Mouse (Mus musculus) layer of hippocampus, adult 18-20 months (tissue): ENCODE data around the gene Tnfrsf1a. TPM values are rescaled to one million over a fixed set of nuclear protein-coding genes. Genes with fewer than 3 reads are reported as not detected.

Experiments
- DNase-seq, 2 experiments: peaks; one replicate each; pipeline ENCODE4 v3.0.0; 2022; ENCODE audit warnings: low spot score in 2 of 2
- total RNA-seq, 2 experiments: library from RNA; stranded (reverse); gene quantifications; 2 replicates each; pipeline ENCODE4 v1.2.3; 2021

Gene Tnfrsf1a
- total RNA-seq, 2 experiments from 2014 or later, result 11.7 to 11.8 TPM

DNA sequence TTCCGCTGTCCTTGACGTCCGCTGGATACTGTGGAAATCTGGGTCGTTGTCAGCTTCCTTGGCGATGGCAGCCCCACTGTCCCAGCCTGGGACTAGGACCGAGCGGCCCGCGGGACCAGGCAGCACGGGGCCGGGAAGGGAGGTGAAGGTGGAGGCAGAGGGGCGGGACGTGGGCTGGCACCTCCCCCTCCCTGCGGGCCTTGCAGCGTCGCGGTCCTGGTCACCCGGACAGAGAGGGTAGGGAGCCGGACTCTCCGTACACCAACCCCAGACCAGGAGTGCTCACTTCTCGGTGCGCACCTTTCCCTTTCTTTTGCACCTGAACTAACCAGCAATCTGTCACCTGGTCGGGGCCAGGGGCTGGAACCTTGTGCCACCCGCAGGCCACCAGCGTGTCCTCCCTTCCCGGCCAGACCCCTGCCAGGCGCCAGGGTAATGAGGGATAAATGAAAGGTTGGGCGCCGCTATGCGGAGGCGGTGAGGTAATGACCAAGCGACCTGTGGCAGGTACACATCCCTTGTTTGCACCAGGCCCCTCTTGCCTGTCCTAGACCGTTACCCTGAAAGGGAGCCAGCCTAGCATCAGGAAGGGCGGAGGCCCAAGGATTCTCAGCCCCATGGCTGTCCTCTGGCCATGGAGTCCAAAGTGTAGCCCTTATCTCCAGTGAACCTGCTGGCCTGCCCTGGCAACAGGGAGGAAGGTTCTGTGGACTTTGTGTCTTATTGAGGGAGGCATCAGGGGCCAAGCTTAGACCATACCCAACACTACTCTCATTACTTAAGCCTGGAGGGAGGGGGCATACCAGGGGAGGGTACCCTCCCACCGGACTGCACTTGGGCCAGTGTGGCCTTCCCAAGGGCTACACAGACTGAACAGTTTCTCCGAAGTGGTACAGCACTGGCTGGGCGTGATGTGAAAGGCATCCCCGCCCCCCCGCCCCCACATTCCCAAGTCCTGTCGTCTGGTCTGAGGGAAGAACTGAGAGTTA lies 31.5 kb downstream of the Tnfrsf1a start, which contains the start of gene Plekhg6:
Gene Plekhg6 (minus strand): TSS at position 422 of the 989 bp plus-strand sequence.
- DNase-seq, result no peak

DNA sequence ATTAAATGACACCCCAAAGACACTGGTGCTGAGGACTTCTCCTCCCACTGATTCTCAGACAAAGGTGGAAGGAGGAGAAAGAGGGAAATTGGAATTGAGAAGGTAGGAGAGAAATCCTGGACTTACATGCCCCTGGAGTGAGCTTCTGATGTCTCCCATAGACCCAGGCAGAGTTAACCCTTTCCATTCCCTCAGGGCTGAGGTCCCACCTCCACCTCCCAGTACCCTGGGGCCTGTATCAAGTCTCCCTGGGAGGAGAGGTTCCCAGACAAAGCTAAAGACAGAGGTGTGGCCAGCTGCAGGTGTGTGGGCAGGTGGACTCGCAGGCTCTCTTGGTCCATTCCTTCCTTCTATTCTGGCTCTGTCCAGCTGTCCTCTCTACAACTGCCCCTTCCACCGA lies 32.9 kb downstream of the Tnfrsf1a start:
- DNase-seq, result no peak

DNA sequence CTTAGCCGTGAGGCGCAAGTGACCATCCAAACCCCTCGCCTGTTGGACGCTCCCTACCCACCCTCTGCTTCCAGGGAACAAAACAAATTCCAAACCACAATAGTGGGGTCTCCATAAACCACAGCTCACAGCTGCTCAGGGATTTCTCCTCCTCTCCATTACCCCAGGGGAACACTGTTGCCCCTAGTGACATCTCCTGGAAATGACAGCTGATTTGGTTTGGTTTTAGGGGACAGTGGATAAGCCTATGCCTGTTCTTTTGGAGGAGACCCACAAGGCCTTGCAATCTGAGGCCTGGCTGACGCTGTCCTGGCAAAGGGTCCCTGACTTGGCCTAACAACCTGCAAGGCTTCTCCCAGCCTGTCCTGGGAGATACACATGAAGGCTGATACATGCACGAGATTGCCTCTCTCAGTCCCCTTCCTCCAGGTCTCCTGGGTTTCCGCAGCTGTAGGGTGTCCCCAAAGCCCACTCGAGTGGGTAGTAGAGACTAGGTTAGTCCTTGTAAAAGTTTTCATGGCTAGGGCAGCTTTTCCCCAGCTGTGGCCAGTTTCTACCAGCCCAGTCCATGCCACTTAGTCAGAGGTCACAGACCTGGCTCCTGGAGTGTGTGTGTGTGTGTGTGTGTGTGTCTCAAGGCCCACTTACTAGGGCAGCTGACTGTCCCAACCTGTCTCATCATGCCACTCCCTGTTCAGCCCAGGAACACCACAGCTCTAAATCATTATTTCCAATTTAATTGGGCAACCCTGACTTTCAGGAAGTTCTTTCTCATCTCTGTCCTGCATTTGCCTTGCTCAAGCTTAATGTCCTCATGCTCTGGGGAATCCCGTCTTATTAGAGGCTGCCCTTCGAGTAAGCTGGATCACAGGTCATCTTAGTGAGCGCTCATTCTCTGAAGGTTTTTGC lies 36.2 kb downstream of the Tnfrsf1a start:
- no peak for DNase-seq

DNA sequence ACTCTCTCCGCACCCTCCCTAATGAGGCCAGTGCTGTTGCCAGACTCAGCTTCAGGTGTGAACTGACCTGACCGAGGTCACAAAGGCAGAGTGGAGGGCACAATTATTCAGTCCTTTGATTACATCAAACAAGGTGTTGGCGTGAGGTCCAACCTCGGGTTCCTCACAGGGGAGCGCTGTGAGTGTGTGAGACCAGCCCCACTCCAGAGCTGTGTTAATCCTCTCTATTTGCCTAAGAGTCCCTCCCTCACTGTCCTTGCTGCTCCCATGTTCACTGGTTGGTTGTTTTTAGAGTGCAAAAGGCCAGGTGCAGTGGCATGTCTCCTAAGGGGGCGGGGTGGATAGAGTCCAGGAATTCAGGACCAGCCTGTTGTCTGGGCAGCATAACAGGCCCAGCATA lies 36.9 kb downstream of the Tnfrsf1a start:
- DNase-seq, result no peak

DNA sequence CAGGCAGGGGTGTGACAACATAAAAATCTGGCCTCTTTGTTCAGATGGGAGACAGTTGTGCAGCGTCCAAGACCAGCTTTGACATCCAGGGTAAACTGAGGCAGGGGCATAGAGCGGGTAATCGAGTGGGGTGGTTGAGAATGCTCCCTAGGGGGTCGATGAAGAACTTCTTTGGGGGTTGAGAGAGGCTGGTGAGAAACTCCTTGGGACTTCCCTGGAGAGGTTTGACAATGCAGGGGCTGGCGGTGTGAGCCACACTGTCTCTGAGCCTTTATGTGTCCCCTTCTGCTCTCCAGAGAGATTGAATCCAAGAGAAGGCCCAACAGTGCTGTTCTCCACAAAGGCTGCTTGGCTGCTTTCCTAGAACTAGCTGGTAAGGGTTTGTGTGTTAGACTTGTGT lies 40.7 kb downstream of the Tnfrsf1a start:
- DNase-seq, result no peak

DNA sequence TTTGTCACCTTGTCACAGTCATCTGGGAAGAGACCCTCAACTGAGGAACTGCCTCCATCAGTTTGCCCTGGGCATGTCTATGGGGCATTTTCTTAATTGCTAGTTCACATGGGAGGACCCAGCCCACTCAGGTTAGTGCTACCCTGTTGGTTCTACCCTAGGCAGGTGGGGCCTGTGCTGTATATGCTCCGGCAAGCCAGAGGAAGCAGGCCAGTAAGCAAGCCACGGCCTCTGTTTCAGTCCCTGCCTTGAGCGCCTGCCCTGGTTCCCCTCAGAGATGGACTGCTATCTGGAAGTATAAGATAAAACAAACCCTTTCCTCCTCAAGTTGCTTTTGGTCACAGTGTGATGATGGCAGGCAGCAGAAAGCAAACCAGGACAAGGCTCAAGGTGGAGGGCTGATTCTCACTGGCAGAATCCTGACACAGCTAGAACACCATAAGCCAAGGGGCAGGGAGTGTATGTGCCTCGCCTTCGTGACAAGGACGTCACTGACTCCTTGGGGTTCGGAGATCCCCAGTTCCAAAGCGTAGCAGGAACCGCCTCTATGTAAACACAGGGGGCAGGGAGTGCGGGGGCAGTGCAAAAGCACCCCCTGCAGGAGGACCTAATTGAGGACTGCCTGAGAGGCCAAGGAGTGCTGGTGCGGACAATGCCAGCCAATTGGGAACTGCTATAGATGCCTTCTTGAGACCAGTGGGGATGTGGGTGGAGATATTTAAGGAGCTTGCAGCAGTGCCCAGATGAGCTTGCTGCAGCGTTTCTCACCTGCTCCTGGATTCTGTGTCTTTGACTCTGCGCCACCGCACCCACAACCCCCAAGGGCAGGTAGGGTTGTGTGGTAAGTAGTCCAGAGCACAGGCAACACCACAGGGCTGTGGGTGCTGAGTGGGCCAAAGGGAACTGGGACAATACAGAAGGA lies 56.6 kb downstream of the Tnfrsf1a start:
- DNase-seq, result no peak

DNA sequence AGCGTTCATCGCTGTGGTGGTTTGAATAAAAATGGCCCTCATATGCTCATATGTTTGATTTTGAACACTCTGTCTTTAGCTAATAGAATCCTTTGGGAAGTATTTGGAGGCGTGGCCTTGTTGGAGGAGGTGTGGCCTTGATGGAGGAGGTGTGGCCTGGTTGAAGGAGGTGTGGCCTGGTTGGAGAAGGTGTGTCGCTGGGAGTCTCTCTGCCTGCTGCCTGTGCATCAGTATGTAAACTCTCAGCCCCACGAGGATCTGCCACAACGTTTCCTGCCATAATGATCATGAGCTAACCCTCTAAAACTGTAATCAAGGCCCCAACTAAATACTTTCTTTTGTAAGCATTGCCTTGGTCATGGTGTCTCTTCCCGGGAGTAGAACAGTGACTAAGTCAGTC lies 58.1 kb downstream of the Tnfrsf1a start:
- DNase-seq, result no peak

DNA sequence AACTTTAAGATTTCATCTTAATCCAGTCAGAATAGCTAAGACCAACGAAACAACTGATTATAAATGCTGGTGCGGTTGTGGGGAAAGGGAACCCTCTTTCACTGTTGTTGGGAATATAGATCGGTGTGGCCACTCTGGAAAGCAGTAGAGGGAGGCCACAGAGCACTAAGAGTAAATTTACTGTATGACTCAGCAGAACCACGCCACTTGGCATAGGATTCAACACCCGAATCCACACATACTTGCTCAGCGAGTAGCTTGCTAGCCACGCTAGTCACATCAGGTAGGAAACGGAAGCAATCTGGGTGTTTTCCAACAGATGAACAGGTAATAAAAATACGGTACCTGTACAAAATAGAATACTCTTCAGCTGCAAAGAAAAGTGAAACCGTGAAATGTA lies 58.5 kb downstream of the Tnfrsf1a start:
- no peak for DNase-seq

DNA sequence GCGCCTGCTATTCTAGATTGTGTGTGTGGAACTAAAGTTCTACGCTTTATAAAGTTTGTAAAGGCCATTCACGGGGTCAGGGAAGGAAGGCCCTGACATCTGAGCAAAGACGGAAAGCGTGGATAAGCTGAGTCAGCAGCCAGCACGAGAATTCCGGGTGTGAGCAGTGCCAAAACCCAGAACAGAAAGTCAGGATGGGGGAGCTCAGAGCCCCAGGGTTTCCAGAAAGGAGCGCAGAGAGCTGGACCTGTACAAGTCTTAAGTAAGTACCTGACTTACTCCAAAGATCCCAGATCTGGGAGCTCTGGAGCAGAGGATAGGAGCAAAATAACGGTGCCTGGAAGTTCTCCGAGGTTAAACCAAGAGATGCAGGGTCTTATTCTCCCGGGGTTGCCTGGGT lies 61.4 kb downstream of the Tnfrsf1a start:
- no peak for DNase-seq

DNA sequence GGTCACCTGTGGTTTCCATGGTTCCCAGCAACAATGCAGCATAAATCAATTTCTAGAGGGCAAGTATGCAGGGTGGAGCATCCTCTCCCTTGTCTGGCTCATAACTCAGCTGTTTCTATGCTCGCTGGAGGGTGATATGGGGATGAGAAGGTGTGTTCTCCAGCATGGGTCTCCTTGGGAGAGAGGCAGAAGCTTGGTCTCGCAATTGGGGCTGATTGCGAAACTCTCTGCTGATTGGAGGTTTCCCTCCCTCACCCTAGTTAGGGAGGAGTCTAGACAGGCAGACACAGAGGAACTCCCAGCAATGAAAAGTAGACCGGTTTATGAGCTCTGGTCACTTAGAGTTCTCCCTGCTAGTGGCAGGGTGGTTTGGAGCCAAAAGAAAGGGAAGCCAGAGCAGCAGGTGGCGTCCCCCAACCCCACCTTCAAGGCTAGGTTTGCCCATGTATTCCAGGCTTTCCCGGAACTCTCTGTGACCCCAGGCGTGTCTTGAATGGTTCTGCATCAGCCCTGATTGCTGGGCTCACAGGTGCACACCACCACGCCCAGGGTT lies 61.9 kb downstream of the Tnfrsf1a start:
- DNase-seq, result no peak

DNA sequence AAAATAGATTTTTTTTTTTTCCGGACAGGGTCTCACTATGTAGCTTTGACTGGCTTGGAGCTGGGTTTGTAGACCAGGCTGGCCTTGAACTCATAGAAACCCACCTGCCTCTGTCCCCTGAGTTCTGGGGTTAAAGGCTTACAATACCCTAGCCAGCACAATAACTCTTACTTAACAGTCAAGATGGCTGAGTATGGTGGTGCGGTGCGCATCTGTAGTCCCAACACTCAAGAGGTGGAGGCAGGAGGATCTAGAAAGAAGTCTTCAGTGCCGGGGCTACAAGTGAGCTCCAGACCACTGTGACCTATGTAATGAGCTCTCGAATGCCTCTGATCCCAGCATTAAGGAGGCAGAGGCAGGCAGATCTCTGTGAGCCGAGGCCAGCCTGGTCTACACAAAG lies 62.5 kb downstream of the Tnfrsf1a start:
- DNase-seq, result no peak

Other genes starting within 250 kb of the Tnfrsf1a start
- 10 to 100 TPM; 31.3 to 32.4 TPM for gene Nop2, start 217.5 kb upstream of the Tnfrsf1a start, total RNA-seq
- gene Iffo1, start 204.1 kb upstream of the Tnfrsf1a start, total RNA-seq, result 10 to 100 TPM; 63.0 to 69.1 TPM
- 1,000 to 10,000 TPM; 2,555 to 2,598 TPM for gene Gapdh, start 182.9 kb upstream of the Tnfrsf1a start, total RNA-seq
- 10 to 100 TPM; 20.4 to 25.8 TPM for gene Ncapd2, start 157.7 kb upstream of the Tnfrsf1a start, total RNA-seq
- gene Mrpl51, start 157.6 kb upstream of the Tnfrsf1a start, total RNA-seq, result 10 to 100 TPM; 63.2 to 72.2 TPM
- gene Vamp1, start 133.8 kb upstream of the Tnfrsf1a start, total RNA-seq, result 10 to 100 TPM; 82.2 to 86.4 TPM
- 1 to 10 TPM; 4.1 to 4.4 TPM for gene Tapbpl, start 117.5 kb upstream of the Tnfrsf1a start, total RNA-seq
- gene Cd27, start 112.4 kb upstream of the Tnfrsf1a start, total RNA-seq, result not detected
- not detected for gene Tuba3a, start 63.3 kb upstream of the Tnfrsf1a start, total RNA-seq
- gene Ltbr, start 35.5 kb upstream of the Tnfrsf1a start, total RNA-seq, result 1 to 10 TPM; 6.5 to 7.4 TPM
- gene Scnn1a, start 28.7 kb upstream of the Tnfrsf1a start, total RNA-seq, result 1 to 10 TPM; 3.6 to 6.6 TPM
- gene Plekhg6, start 31.4 kb downstream of the Tnfrsf1a start, total RNA-seq, result under 1 TPM; 0.13 to 0.17 TPM
- gene Cd9, start 145.4 kb downstream of the Tnfrsf1a start, total RNA-seq, result 10 to 100 TPM; 52.0 to 55.1 TPM
- gene Vwf, start 197.4 kb downstream of the Tnfrsf1a start, total RNA-seq, result 10 to 100 TPM; 12.2 to 14.2 TPM